Mouse (Mus musculus): ENCODE measurements around the gene Cep104. TPM values are rescaled to one million over a fixed set of nuclear protein-coding genes. Genes with fewer than 3 reads are reported as not detected.
A peak's percentile ranks its signal among the peaks of the same experiment; 100 is the strongest.

Cep104 gene
- polyA plus RNA-seq, 1 experiment from 2014 or later, result 21.5 TPM

GRCm38 (mm10) chr4:154007759-154008158 is 32.8 kb downstream of the Cep104 start:
- Histone ChIP-seq H3K36me3 (peaks cover 48% of the 10 kb centered on the region), H3K4me1 (peaks cover 17% of the 10 kb centered on the region), H3K27ac (replicated peaks) (no peak overlapping the region), H3K4me3 (no peak overlapping the region), H3K27me3 (ENCODE audit: low read depth, poor library complexity, severe bottlenecking) (no peaks in the 10 kb centered on the region), H3K9me3 (replicated peaks) (no peaks in the 10 kb centered on the region)
- 86% methylated on average over 4 of the region's 4 CpGs for WGBS
- no peak for DNase-seq (ENCODE audit: low spot score)

GRCm38 (mm10) chr4:154010907-154011645 is 36.1 kb downstream of the Cep104 start:
- Histone ChIP-seq H3K27me3 (ENCODE audit: low read depth, poor library complexity, severe bottlenecking) (no peaks in the 10 kb centered on the region), H3K36me3 (peaks cover 42% of the 10 kb centered on the region), H3K4me3 (peak overlapping the region; percentile 100), H3K27ac (replicated peaks) (peak overlapping the region; percentile 89), H3K9me3 (replicated peaks) (no peaks in the 10 kb centered on the region), H3K4me1 (peaks cover 29% of the 10 kb centered on the region)
- WGBS, result 27% methylated on average over 13 of the region's 13 CpGs
- no peak for DNase-seq (ENCODE audit: low spot score)

- WGBS, result 0% methylated on average over 59 of the region's 59 CpGs
- Histone ChIP-seq H3K27ac (replicated peaks) (peak within 1 kb of the TSS; percentile 89), H3K4me3 (peak within 1 kb of the TSS; percentile 100), H3K36me3 (peaks cover 42% of the 10 kb centered on the region), H3K9me3 (replicated peaks) (no peaks in the 10 kb centered on the region), H3K27me3 (ENCODE audit: low read depth, poor library complexity, severe bottlenecking) (no peaks in the 10 kb centered on the region), H3K4me1 (peaks cover 29% of the 10 kb centered on the region)
- peak; percentile 87 for DNase-seq (ENCODE audit: low spot score)
These were observed 36.7 kb downstream of the Cep104 start, which contains the start of gene Lrrc47 for GRCm38 (mm10) chr4:154011646-154012089. Gene Lrrc47 (plus strand): TSS chr4:154011731.

GRCm38 (mm10) chr4:154012132-154012882 is 37.3 kb downstream of the Cep104 start:
- H3K27ac ChIP-seq (replicated peaks), result peak overlapping the region; percentile 89
- no peak for DNase-seq (ENCODE audit: low spot score)
- no peaks in the 10 kb centered on the region for H3K9me3 ChIP-seq (replicated peaks)
- 3% methylated on average over 55 of the region's 55 CpGs for WGBS
- peak overlapping the region; percentile 100 for H3K4me3 ChIP-seq
- H3K4me1 ChIP-seq, result peaks cover 29% of the 10 kb centered on the region
- H3K27me3 ChIP-seq (ENCODE audit: low read depth, poor library complexity, severe bottlenecking), result no peaks in the 10 kb centered on the region
- H3K36me3 ChIP-seq, result peaks cover 42% of the 10 kb centered on the region

- Histone ChIP-seq H3K4me3 (no peak overlapping the region), H3K27me3 (ENCODE audit: low read depth, poor library complexity, severe bottlenecking) (no peaks in the 10 kb centered on the region), H3K4me1 (peaks cover 29% of the 10 kb centered on the region), H3K36me3 (peaks cover 72% of the 10 kb centered on the region), H3K9me3 (replicated peaks) (no peaks in the 10 kb centered on the region), H3K27ac (replicated peaks) (no peak overlapping the region)
- no peak for DNase-seq (ENCODE audit: low spot score)
- WGBS, result 94% methylated on average over 11 of the region's 11 CpGs
These were observed 40.5 kb downstream of the Cep104 start for GRCm38 (mm10) chr4:154015476-154015875.

GRCm38 (mm10) chr4:154019571-154019970 is 44.6 kb downstream of the Cep104 start:
- Histone ChIP-seq H3K36me3 (peaks cover 78% of the 10 kb centered on the region), H3K4me3 (no peak overlapping the region), H3K27ac (replicated peaks) (no peak overlapping the region), H3K4me1 (peaks cover 20% of the 10 kb centered on the region), H3K27me3 (ENCODE audit: low read depth, poor library complexity, severe bottlenecking) (peaks cover 4% of the 10 kb centered on the region), H3K9me3 (replicated peaks) (no peaks in the 10 kb centered on the region)
- 77% methylated on average over 7 of the region's 7 CpGs for WGBS
- DNase-seq (ENCODE audit: low spot score), result no peak

GRCm38 (mm10) chr4:154021432-154021831 is 46.4 kb downstream of the Cep104 start:
- H3K9me3 ChIP-seq (replicated peaks), result no peaks in the 10 kb centered on the region

GRCm38 (mm10) chr4:154022407-154022806 is 47.4 kb downstream of the Cep104 start:
- WGBS, result 84% methylated on average over 4 of the region's 4 CpGs
- Histone ChIP-seq H3K36me3 (peaks cover 49% of the 10 kb centered on the region), H3K4me3 (no peak overlapping the region), H3K27me3 (ENCODE audit: low read depth, poor library complexity, severe bottlenecking) (peaks cover 32% of the 10 kb centered on the region), H3K9me3 (replicated peaks) (no peaks in the 10 kb centered on the region), H3K27ac (replicated peaks) (no peak overlapping the region), H3K4me1 (peaks cover 40% of the 10 kb centered on the region)
- no peak for DNase-seq (ENCODE audit: low spot score)

More at GRCm38 (mm10) chr4:154021432-154021831, 46.4 kb downstream of the Cep104 start:
- H3K27me3 ChIP-seq (ENCODE audit: low read depth, poor library complexity, severe bottlenecking), result peaks cover 22% of the 10 kb centered on the region
- peaks cover 37% of the 10 kb centered on the region for H3K4me1 ChIP-seq
- H3K4me3 ChIP-seq, result no peak overlapping the region
- peaks cover 59% of the 10 kb centered on the region for H3K36me3 ChIP-seq
- no peak for DNase-seq (ENCODE audit: low spot score)
- 88% methylated on average over 9 of the region's 9 CpGs for WGBS
- H3K27ac ChIP-seq (replicated peaks), result no peak overlapping the region

GRCm38 (mm10) chr4:154022844-154023243 is 47.9 kb downstream of the Cep104 start:
- H3K4me3 ChIP-seq, result no peak overlapping the region
- peaks cover 40% of the 10 kb centered on the region for H3K4me1 ChIP-seq
- H3K36me3 ChIP-seq, result peaks cover 45% of the 10 kb centered on the region
- no peak for DNase-seq (ENCODE audit: low spot score)
- no peaks in the 10 kb centered on the region for H3K9me3 ChIP-seq (replicated peaks)
- WGBS, result 38% methylated on average over 4 of the region's 4 CpGs
- H3K27ac ChIP-seq (replicated peaks), result no peak overlapping the region
- peaks cover 35% of the 10 kb centered on the region for H3K27me3 ChIP-seq (ENCODE audit: low read depth, poor library complexity, severe bottlenecking)

- Histone ChIP-seq H3K9me3 (replicated peaks) (no peaks in the 10 kb centered on the region), H3K27ac (replicated peaks) (0 out of 2 replicates have a peak overlapping the region, but pooled peaks have one; percentile 9), H3K36me3 (peaks cover 34% of the 10 kb centered on the region), H3K27me3 (ENCODE audit: low read depth, poor library complexity, severe bottlenecking) (peaks cover 35% of the 10 kb centered on the region), H3K4me1 (peaks cover 40% of the 10 kb centered on the region), H3K4me3 (peak overlapping the region; percentile 54)
- WGBS, result 30% methylated on average over 8 of the region's 8 CpGs
- DNase-seq (ENCODE audit: low spot score), result no peak
These were observed 49.0 kb downstream of the Cep104 start for GRCm38 (mm10) chr4:154023754-154024601.

GRCm38 (mm10) chr4:154024729-154025521 is 49.9 kb downstream of the Cep104 start:
- Histone ChIP-seq H3K4me1 (peaks cover 40% of the 10 kb centered on the region), H3K36me3 (peaks cover 24% of the 10 kb centered on the region), H3K27ac (replicated peaks) (peak overlapping the region; percentile 69; the same call in 1 of the 2 replicates), H3K4me3 (peak overlapping the region; percentile 54), H3K9me3 (replicated peaks) (no peaks in the 10 kb centered on the region), H3K27me3 (ENCODE audit: low read depth, poor library complexity, severe bottlenecking) (peaks cover 35% of the 10 kb centered on the region)
- no peak for DNase-seq (ENCODE audit: low spot score)
- 43% methylated on average over 17 of the region's 17 CpGs for WGBS
